Mouse (Mus musculus): ENCODE data around the gene Slc26a10.

DNA sequence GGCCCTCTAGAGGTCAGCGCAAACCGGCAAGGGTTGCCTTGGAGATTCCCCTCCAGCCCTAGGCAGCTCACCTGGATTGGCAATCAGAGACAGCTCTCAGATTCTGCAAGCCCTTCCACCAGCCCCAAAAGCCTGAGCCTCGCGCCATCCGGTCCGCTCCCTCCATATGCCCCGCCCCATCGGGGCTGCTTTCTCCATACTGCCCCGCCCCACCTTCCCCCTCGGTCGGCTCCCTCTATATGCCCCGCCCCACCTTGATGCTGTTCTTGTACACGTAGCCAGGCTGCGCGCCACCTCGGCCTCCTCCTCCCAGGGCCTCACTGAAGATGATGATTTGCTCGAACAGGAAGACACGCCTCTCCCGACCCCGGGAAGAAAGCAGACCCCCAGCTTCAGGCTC is 3.3 kb upstream of the Slc26a10 start:
- no peak for TF ChIP-seq CTCF (IDR thresholded peaks at IDR 0.05; ENCODE audit: low read depth, low read length)
- TF ChIP-seq GATA1 (IDR thresholded peaks at IDR 0.05; ENCODE audit: borderline replicate concordance, low read length): no peak
- TF ChIP-seq TAL1 (conservative IDR thresholded peaks at IDR 0.05; ENCODE audit: low read depth, low read length): no peak

Measured in G1E (cell line).